Mouse (Mus musculus): ENCODE measurements around the gene Yy1. TPM values are rescaled to one million over a fixed set of nuclear protein-coding genes. Genes with fewer than 3 reads are reported as not detected.
"Not testable (repeated sequence)": the region's sequence is repeated elsewhere in the genome, so short reads cannot be mapped to it uniquely, and the experiment has no call there.

The Yy1 gene
- polyA plus RNA-seq, 1 experiment: 9.3 TPM

- no peak for DNase-seq (ENCODE audit: low read depth, low spot score)
- 89% methylated on average over 15 of the region's 15 CpGs for WGBS
These were observed 31.6 kb downstream of the Yy1 start for GRCm38 (mm10) chr12:108824225-108824874.

- 93% methylated on average over 13 of the region's 13 CpGs for WGBS
- no peak for DNase-seq (ENCODE audit: low read depth, low spot score)
These were observed 32.9 kb downstream of the Yy1 start for GRCm38 (mm10) chr12:108825561-108826224.

- 93% methylated on average over 19 of the region's 19 CpGs for WGBS
- no peak for DNase-seq (ENCODE audit: low read depth, low spot score)
These were observed 33.6 kb downstream of the Yy1 start for GRCm38 (mm10) chr12:108826282-108826957.

GRCm38 (mm10) chr12:108826958-108827535 lies 34.3 kb downstream of the Yy1 start:
- 77% methylated on average over 28 of the region's 28 CpGs for WGBS
- DNase-seq (ENCODE audit: low read depth, low spot score): no peak

- WGBS: 42% methylated on average over 6 of the region's 6 CpGs
These were observed 34.9 kb downstream of the Yy1 start for GRCm38 (mm10) chr12:108827641-108828040.

GRCm38 (mm10) chr12:108829636-108830035 lies 36.9 kb downstream of the Yy1 start:
- WGBS: 58% methylated on average over 5 of the region's 5 CpGs
- DNase-seq (ENCODE audit: low read depth, low spot score): no peak

More at GRCm38 (mm10) chr12:108827641-108828040, 34.9 kb downstream of the Yy1 start:
- DNase-seq (ENCODE audit: low read depth, low spot score): no peak

GRCm38 (mm10) chr12:108830358-108830757 lies 37.6 kb downstream of the Yy1 start:
- no peak for DNase-seq (ENCODE audit: low read depth, low spot score)
- WGBS: 81% methylated on average over 6 of the region's 6 CpGs

GRCm38 (mm10) chr12:108831966-108832643 lies 39.3 kb downstream of the Yy1 start:
- no peak for DNase-seq (ENCODE audit: low read depth, low spot score)
- WGBS: 70% methylated on average over 9 of the region's 9 CpGs

- WGBS: 87% methylated on average over 8 of the region's 8 CpGs
- DNase-seq (ENCODE audit: low read depth, low spot score): no peak
These were observed 40.1 kb downstream of the Yy1 start for GRCm38 (mm10) chr12:108832851-108833250.

GRCm38 (mm10) chr12:108833408-108833807 lies 40.6 kb downstream of the Yy1 start:
- WGBS: 85% methylated on average over 3 of the region's 3 CpGs
- DNase-seq (ENCODE audit: low read depth, low spot score): no peak

GRCm38 (mm10) chr12:108834337-108834736 lies 41.6 kb downstream of the Yy1 start:
- 89% methylated on average over 3 of the region's 3 CpGs for WGBS

GRCm38 (mm10) chr12:108834786-108835185 lies 42.0 kb downstream of the Yy1 start:
- no peak for DNase-seq (ENCODE audit: low read depth, low spot score)
- WGBS: 16% methylated on average over 5 of the region's 5 CpGs

More at GRCm38 (mm10) chr12:108834337-108834736, 41.6 kb downstream of the Yy1 start:
- no peak for DNase-seq (ENCODE audit: low read depth, low spot score)

- no peak for DNase-seq (ENCODE audit: low read depth, low spot score)
- 2% methylated on average over 51 of the region's 51 CpGs for WGBS
These were observed 42.6 kb downstream of the Yy1 start for GRCm38 (mm10) chr12:108835208-108835839.

- whole genome bisulfite sequencing: under 1% methylated on average over 53 of the region's 53 CpGs
These were observed 43.2 kb downstream of the Yy1 start, which contains the start of the genes Slc25a29 and Slc25a47 for GRCm38 (mm10) chr12:108835840-108836409. TSS of gene Slc25a29 (minus strand) at chr12:108835883. TSS of gene Slc25a47 (plus strand) at chr12:108836046.

GRCm38 (mm10) chr12:108836722-108837121 lies 43.9 kb downstream of the Yy1 start:
- 18% methylated on average over 7 of the region's 7 CpGs for WGBS
- no peak for DNase-seq (ENCODE audit: low read depth, low spot score)

More at GRCm38 (mm10) chr12:108835840-108836409, 43.2 kb downstream of the Yy1 start, which contains the start of the genes Slc25a29 and Slc25a47:
- DNase-seq (ENCODE audit: low read depth, low spot score): peak; percentile 80

- WGBS: 80% methylated on average over 6 of the region's 6 CpGs
- no peak for DNase-seq (ENCODE audit: low read depth, low spot score)
These were observed 48.4 kb downstream of the Yy1 start for GRCm38 (mm10) chr12:108841181-108841580.

- no peak for DNase-seq (ENCODE audit: low read depth, low spot score)
- 82% methylated on average over 7 of the region's 7 CpGs for WGBS
These were observed 49.9 kb downstream of the Yy1 start for GRCm38 (mm10) chr12:108842663-108843062.

GRCm38 (mm10) chr12:108848033-108848432 lies 55.3 kb downstream of the Yy1 start:
- WGBS: 64% methylated on average over 3 of the region's 3 CpGs
- not testable (repeated sequence) for DNase-seq (ENCODE audit: low read depth, low spot score)

All from large intestine, adult 2 months (tissue).